Mouse (Mus musculus): ENCODE measurements at regions not wholly inside any gene's neighbourhood (a gene's known extent, or its start where the extent isn't known, plus 50 kb on each side); places are given as distances from the start of the nearest gene placed in this dataset.

- DNase-seq (ENCODE audit: low read depth, low spot score), result no peak
Measured at GRCm38 (mm10) chr14:24875934-24876333, 389.0 kb downstream of the Rps24 start.

- DNase-seq (ENCODE audit: low read depth, low spot score), result no peak
Measured at GRCm38 (mm10) chr14:24876508-24876907, 389.6 kb downstream of the Rps24 start.

- no peak for DNase-seq (ENCODE audit: low read depth, low spot score)
Measured at GRCm38 (mm10) chr14:24877853-24878252, 390.9 kb downstream of the Rps24 start.

- DNase-seq (ENCODE audit: low read depth, low spot score), result no peak
Measured at GRCm38 (mm10) chr14:24886164-24886563, 399.2 kb downstream of the Rps24 start.

GRCm38 (mm10) chr14:24886896-24887421 is 400.0 kb downstream of the Rps24 start:
- no peak for DNase-seq (ENCODE audit: low read depth, low spot score)

GRCm38 (mm10) chr14:24890856-24891255 is 403.9 kb downstream of the Rps24 start:
- DNase-seq (ENCODE audit: low read depth, low spot score), result no peak

GRCm38 (mm10) chr14:24895196-24895595 is 408.3 kb downstream of the Rps24 start:
- DNase-seq (ENCODE audit: low read depth, low spot score), result no peak

- DNase-seq (ENCODE audit: low read depth, low spot score), result no peak
Measured at GRCm38 (mm10) chr14:24896681-24897080, 409.8 kb downstream of the Rps24 start.

GRCm38 (mm10) chr14:24900501-24901179 is 413.7 kb downstream of the Rps24 start:
- no peak for DNase-seq (ENCODE audit: low read depth, low spot score)

- no peak for DNase-seq (ENCODE audit: low read depth, low spot score)
Measured at GRCm38 (mm10) chr14:24901726-24902125, 414.8 kb downstream of the Rps24 start.

GRCm38 (mm10) chr14:24902870-24903269 is 415.9 kb downstream of the Rps24 start:
- DNase-seq (ENCODE audit: low read depth, low spot score), result no peak

GRCm38 (mm10) chr14:24904712-24905111 is 417.8 kb downstream of the Rps24 start:
- DNase-seq (ENCODE audit: low read depth, low spot score), result no peak

- no peak for DNase-seq (ENCODE audit: low read depth, low spot score)
Measured at GRCm38 (mm10) chr14:24906916-24907315, 420.0 kb downstream of the Rps24 start.

GRCm38 (mm10) chr14:24908377-24908776 is 421.5 kb downstream of the Rps24 start:
- DNase-seq (ENCODE audit: low read depth, low spot score), result no peak

GRCm38 (mm10) chr14:24911621-24912020 is 424.7 kb downstream of the Rps24 start:
- DNase-seq (ENCODE audit: low read depth, low spot score), result no peak

GRCm38 (mm10) chr14:24919056-24919455 is 432.1 kb downstream of the Rps24 start:
- no peak for DNase-seq (ENCODE audit: low read depth, low spot score)

- DNase-seq (ENCODE audit: low read depth, low spot score), result no peak
Measured at GRCm38 (mm10) chr14:24922006-24922405, 435.1 kb downstream of the Rps24 start.

- DNase-seq (ENCODE audit: low read depth, low spot score), result no peak
Measured at GRCm38 (mm10) chr14:24924561-24924960, 437.6 kb downstream of the Rps24 start.

GRCm38 (mm10) chr14:24926086-24927048 is 439.4 kb downstream of the Rps24 start:
- DNase-seq (ENCODE audit: low read depth, low spot score), result no peak

- no peak for DNase-seq (ENCODE audit: low read depth, low spot score)
Measured at GRCm38 (mm10) chr14:24928726-24929125, 441.8 kb downstream of the Rps24 start.

- no peak for DNase-seq (ENCODE audit: low read depth, low spot score)
Measured at GRCm38 (mm10) chr14:24930251-24930650, 443.3 kb downstream of the Rps24 start.

- no peak for DNase-seq (ENCODE audit: low read depth, low spot score)
Measured at GRCm38 (mm10) chr14:24937876-24938275, 451.0 kb downstream of the Rps24 start.
